Mouse (Mus musculus): ENCODE measurements around the gene Tinf2.

DNA sequence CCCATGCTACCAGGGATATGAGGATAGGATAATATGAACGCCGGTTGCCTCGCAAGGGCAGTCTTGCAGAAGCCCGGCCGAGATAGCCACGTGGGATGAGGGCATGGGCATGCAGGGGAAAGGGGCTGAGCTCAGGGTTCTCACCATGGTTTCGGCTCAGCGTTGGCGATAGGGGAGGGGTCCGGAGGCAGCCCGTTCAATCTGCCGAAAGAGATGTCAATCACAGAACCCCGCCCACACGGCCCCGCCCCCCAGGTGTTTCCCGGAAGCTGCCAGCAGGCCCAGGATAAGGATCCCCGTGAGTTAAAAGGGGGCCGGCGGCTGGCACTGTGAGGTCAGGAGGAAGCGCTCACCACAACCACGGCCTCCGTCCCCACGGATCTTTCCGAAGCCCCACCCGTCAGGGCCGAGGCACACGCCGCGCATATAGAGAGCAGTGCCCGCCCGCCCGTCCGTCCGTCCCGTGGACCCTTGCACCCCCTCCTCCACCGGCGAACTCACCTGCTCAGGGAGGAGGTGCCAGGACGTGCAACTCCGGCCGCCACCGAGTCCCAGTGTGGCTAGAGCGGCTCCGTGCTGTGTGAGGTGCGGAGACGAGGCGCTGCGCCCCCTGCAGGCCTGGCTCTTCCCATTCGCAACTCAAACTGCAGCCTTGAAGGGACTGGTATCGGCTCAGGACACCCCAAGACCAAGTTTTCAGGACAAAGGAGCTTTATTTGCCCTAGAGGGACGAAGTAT, 40.2 kb upstream of the Tinf2 start, which contains the start of gene Rabggta:
- TF ChIP-seq CTCF (IDR thresholded peaks at IDR 0.05; ENCODE audit: extremely low read depth, insufficient read length, insufficient replicate concordance, low read depth, low read length) (peak; percentile 88), POLR2A (IDR thresholded peaks at IDR 0.05; ENCODE audit: low read depth, low read length) (peak; percentile 61)

Data from small intestine, adult 2 months (tissue).